Mouse (Mus musculus): ENCODE data around the gene Akap5. TPM values are rescaled to one million over a fixed set of nuclear protein-coding genes. Genes with fewer than 3 reads are reported as not detected.

Gene Akap5
- polyA plus RNA-seq, 1 experiment = 4.3 TPM

DNA sequence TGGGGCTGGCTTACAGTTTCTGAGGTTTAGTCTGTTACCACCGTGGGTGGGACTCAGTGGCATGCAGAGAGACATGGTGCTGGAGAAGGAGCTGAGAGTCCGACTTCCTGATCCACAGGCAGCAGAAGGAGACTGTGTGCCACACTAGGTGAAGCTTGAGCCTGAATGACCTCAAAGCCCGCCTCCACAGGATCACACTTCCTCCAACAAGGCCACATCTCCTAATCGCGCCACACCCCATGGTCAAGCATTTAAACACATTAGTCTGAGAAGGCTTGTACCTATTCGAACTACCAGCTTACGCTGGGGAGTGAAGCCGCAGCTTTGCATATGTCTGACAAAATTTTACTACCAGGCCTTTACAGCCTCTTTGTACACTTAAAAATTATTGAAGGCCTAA lies 19.6 kb upstream of the Akap5 start:
- 81% methylated on average over 8 of the region's 8 CpGs for WGBS
- Histone ChIP-seq H3K4me1 (ENCODE audit: control insufficient read depth, insufficient read depth, low read length) (no peaks in the 10 kb centered on the region), H3K4me3 (replicated peaks; ENCODE audit: control insufficient read depth, low read depth, low read length) (no peak overlapping the region), H3K27ac (ENCODE audit: control insufficient read depth, insufficient read depth, low read depth, low read length, poor library complexity) (no peak overlapping the region)
- TF ChIP-seq POLR2A (IDR thresholded peaks at IDR 0.05; ENCODE audit: borderline replicate concordance, control insufficient read depth, low read depth, low read length) (no peak), CTCF (IDR thresholded peaks at IDR 0.05; ENCODE audit: control insufficient read depth, insufficient read depth, low read length) (no peak)

DNA sequence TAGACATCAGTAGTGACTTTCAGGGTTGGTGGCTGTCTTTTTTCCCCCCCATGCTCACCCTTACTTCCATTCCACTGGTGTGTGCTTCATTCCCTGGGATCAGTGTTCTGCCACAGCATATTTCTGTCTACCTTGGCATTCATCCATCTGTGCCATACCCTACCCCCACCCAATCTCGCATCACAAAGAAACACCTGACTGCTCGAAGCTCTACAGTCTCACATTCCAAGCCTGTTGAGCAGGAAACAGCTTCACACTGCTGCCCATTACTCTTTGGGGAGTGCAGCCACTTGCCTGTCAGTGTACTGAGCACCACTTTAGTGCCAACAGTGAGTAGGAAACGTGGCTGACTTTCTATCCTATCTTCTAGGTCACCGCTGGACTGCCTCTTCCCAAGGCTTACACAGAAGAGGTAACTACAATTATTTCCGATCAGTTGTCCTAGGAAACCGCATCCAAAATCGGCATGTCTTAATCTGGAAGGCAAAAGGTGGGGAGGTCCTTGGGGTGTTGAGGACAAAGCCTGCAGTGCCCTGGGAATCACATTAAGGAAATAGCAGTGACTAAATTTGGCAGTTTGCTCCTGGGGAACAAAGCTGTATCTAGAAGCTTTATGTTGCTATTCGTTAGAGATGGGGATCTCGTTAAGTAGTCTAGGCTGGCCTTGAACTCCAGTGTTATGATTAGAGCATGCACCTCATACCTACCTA lies 17.7 kb upstream of the Akap5 start:
- H3K4me1 ChIP-seq (ENCODE audit: control insufficient read depth, insufficient read depth, low read length) = no peaks in the 10 kb centered on the region; the same call in 1 of the 2 replicates
- no peak overlapping the region for H3K4me3 ChIP-seq (replicated peaks; ENCODE audit: control insufficient read depth, low read depth, low read length)
- no peak overlapping the region for H3K27ac ChIP-seq (ENCODE audit: control insufficient read depth, insufficient read depth, low read depth, low read length, poor library complexity)
- 86% methylated on average over 9 of the region's 9 CpGs for WGBS
- no peak for TF ChIP-seq CTCF (IDR thresholded peaks at IDR 0.05; ENCODE audit: control insufficient read depth, insufficient read depth, low read length)

DNA sequence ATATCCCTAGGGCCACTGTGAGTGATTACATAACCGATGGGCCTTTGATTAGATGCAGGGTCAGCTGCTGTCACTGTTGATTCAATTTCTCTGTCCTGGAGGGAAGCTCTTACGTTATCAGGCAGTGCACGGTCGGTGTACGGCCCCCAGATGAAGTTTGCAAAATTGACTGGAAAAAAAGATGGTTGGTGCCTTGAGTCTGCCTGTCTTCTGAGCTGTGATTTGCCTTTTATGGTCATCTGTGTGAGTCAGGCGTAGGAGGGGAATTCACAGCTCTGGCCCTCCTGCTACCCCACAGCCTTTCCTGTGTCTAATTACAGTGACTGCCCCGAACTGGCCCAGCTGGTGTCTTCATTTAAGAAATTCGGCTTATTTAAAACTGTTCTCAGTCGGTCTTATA lies 16.7 kb upstream of the Akap5 start:
- H3K4me1 ChIP-seq (ENCODE audit: control insufficient read depth, insufficient read depth, low read length) = no peaks in the 10 kb centered on the region; the same call in 1 of the 2 replicates

DNA sequence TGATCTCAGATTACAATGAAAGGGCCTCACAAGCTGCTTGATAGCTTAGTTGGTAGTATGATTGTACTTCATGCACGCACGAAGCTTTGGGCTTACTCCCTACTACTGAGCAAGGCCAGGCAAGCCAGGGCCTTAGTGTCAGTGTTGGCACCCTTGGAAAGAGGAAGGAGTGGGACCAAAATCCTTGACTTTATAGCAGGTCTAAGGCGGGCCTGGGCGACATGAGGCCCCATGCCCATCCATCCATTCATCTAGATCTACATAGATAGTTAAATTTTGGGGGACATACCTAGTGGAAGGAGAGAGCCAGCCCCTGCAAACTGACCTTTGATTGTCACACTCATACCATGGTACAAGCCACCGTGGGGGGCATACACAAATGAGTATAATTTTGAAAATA lies 16.3 kb upstream of the Akap5 start:
- WGBS = 90% methylated on average over 5 of the region's 5 CpGs
- H3K4me3 ChIP-seq (replicated peaks; ENCODE audit: control insufficient read depth, low read depth, low read length) = no peak overlapping the region
- H3K27ac ChIP-seq (ENCODE audit: control insufficient read depth, insufficient read depth, low read depth, low read length, poor library complexity) = no peak overlapping the region
- TF ChIP-seq POLR2A (IDR thresholded peaks at IDR 0.05; ENCODE audit: borderline replicate concordance, control insufficient read depth, low read depth, low read length) (no peak), CTCF (IDR thresholded peaks at IDR 0.05; ENCODE audit: control insufficient read depth, insufficient read depth, low read length) (no peak)
- H3K4me1 ChIP-seq (ENCODE audit: control insufficient read depth, insufficient read depth, low read length) = no peaks in the 10 kb centered on the region; the same call in 1 of the 2 replicates

More for the DNA sequence above, 16.7 kb upstream of the Akap5 start:
- Histone ChIP-seq H3K4me3 (replicated peaks; ENCODE audit: control insufficient read depth, low read depth, low read length) (no peak overlapping the region), H3K27ac (ENCODE audit: control insufficient read depth, insufficient read depth, low read depth, low read length, poor library complexity) (no peak overlapping the region)
- WGBS = 75% methylated on average over 9 of the region's 9 CpGs
- TF ChIP-seq POLR2A (IDR thresholded peaks at IDR 0.05; ENCODE audit: borderline replicate concordance, control insufficient read depth, low read depth, low read length) (no peak), CTCF (IDR thresholded peaks at IDR 0.05; ENCODE audit: control insufficient read depth, insufficient read depth, low read length) (no peak)

DNA sequence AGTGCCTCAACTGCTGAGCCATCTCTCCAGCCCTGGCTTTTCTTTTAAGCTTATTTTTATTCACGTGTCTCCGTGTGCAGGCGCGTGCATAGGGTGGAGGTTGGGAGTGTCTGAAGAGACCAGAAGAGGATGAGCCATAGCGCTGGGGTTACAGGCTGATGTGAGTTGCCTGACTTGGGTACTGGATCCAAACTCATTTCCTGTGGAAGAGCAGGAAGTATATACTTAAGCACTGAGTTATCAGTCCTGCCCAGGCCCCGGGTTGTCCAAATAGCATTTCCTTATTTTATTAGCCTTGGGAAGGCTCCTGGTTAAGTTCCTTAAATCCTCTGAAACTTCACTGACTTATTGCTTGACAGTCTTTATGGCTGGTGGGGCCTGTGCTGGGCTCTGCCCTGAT lies 14.7 kb upstream of the Akap5 start:
- TF ChIP-seq POLR2A (IDR thresholded peaks at IDR 0.05; ENCODE audit: borderline replicate concordance, control insufficient read depth, low read depth, low read length) (no peak), CTCF (IDR thresholded peaks at IDR 0.05; ENCODE audit: control insufficient read depth, insufficient read depth, low read length) (no peak)
- H3K4me3 ChIP-seq (replicated peaks; ENCODE audit: control insufficient read depth, low read depth, low read length) = no peak overlapping the region
- no peak overlapping the region for H3K27ac ChIP-seq (ENCODE audit: control insufficient read depth, insufficient read depth, low read depth, low read length, poor library complexity)
- no peaks in the 10 kb centered on the region; the same call in 1 of the 2 replicates for H3K4me1 ChIP-seq (ENCODE audit: control insufficient read depth, insufficient read depth, low read length)
- 66% methylated on average over 6 of the region's 6 CpGs for WGBS

DNA sequence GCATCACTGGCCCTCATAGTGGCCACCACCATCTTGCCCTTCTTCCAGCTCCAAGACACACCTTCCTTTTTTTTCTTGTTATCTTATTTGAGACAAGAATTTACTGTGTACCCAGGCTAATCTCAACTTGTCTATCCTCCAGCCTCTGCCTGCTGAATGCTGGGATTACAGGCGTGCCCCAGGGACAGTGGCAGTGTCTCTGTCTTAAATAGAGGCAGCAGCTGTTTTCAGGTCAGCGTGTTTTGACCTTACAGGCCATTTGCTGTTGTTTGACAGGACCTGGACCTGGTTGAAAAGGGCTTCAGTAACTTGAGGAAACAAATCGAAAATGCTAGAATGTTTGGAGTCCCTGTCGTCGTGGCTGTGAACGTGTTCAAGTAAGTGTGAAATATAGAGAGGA lies 14.1 kb upstream of the Akap5 start:
- H3K27ac ChIP-seq (ENCODE audit: control insufficient read depth, insufficient read depth, low read depth, low read length, poor library complexity) = no peak overlapping the region
- H3K4me1 ChIP-seq (ENCODE audit: control insufficient read depth, insufficient read depth, low read length) = no peaks in the 10 kb centered on the region; the same call in 1 of the 2 replicates
- TF ChIP-seq CTCF (IDR thresholded peaks at IDR 0.05; ENCODE audit: control insufficient read depth, insufficient read depth, low read length) (no peak), POLR2A (IDR thresholded peaks at IDR 0.05; ENCODE audit: borderline replicate concordance, control insufficient read depth, low read depth, low read length) (no peak)
- H3K4me3 ChIP-seq (replicated peaks; ENCODE audit: control insufficient read depth, low read depth, low read length) = no peak overlapping the region
- 88% methylated on average over 6 of the region's 6 CpGs for WGBS

DNA sequence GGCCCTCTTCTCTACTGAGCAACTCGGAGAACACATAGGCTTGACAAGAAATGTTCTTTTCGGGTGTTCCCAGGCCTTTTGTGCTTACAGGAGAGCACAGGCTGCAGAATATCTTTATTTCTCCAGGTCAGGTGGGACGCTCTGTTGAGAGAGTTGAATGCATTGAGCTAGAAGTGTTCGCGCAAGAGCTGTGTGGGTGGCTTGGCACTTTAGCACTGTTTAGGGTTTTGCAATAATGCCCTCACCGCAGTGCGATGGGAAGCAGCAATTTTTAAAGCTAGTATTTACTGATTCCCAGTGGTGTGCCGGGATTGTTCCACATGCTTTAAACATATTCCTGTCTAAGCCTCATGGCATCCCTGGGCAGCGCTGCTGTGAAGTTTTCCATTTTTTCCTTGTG lies 13.5 kb upstream of the Akap5 start:
- TF ChIP-seq CTCF (IDR thresholded peaks at IDR 0.05; ENCODE audit: control insufficient read depth, insufficient read depth, low read length) = no peak
- TF ChIP-seq POLR2A (IDR thresholded peaks at IDR 0.05; ENCODE audit: borderline replicate concordance, control insufficient read depth, low read depth, low read length) = no peak
- Histone ChIP-seq H3K4me1 (ENCODE audit: control insufficient read depth, insufficient read depth, low read length) (no peaks in the 10 kb centered on the region; the same call in 1 of the 2 replicates), H3K27ac (ENCODE audit: control insufficient read depth, insufficient read depth, low read depth, low read length, poor library complexity) (no peak overlapping the region), H3K4me3 (replicated peaks; ENCODE audit: control insufficient read depth, low read depth, low read length) (no peak overlapping the region)
- WGBS = 74% methylated on average over 9 of the region's 9 CpGs

DNA sequence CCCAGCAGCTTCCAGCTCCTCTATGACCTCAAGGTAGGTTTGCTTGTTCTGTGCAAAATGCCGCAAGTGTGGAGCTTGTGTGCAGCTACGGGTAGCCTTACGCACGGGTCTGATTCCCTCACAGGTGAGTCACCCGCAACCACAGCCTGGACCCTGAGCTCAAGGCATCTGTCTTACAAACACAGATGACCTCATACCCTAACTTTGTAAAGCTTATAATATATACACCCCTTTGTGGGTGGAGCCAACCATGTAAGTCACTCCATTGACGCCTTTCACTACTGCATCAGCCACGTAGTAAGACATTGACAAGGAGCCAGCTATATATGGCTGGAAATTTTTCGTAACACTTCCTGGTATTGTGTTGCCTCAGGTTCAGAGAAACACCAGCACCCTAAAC lies 12.7 kb upstream of the Akap5 start:
- Histone ChIP-seq H3K4me3 (replicated peaks; ENCODE audit: control insufficient read depth, low read depth, low read length) (no peak overlapping the region), H3K4me1 (ENCODE audit: control insufficient read depth, insufficient read depth, low read length) (no peaks in the 10 kb centered on the region; the same call in 1 of the 2 replicates), H3K27ac (ENCODE audit: control insufficient read depth, insufficient read depth, low read depth, low read length, poor library complexity) (no peak overlapping the region)
- TF ChIP-seq CTCF (IDR thresholded peaks at IDR 0.05; ENCODE audit: control insufficient read depth, insufficient read depth, low read length) (no peak), POLR2A (IDR thresholded peaks at IDR 0.05; ENCODE audit: borderline replicate concordance, control insufficient read depth, low read depth, low read length) (no peak)
- 72% methylated on average over 8 of the region's 8 CpGs for WGBS

All from bone marrow, adult 2 months (tissue).